Comparison of ENCODE assay signal across 16 mouse cellular contexts in genomic region chr4:140366975-140367680, GRCm38 (mm10).
DNase-seq lines count a peak whose midpoint lies in the region; ATAC-seq lines count a peak whose summit lies in the region.
"Had no signal": no experiment of that assay in that cellular context is flagged by ENCODE, and none has a peak within 500 bp of the region (broad histone marks: within the 10 kb centered on the region; RNA-seq: fewer than 3 reads in every experiment).

No protein-coding gene starts in this region.

- DNase-seq in adrenal gland, adult (ENCODE audit: inconsistent age in 2 of 2, low spot score in 1 of 2): peak; percentile 44 to 73
- no peak for DNase-seq in adrenal gland, adult 18-20 months (ENCODE audit: low spot score in 2 of 2)
- peak; percentile 63 for DNase-seq in hindbrain, embryonic 14.5 days (ENCODE audit: low spot score)
- no peak for DNase-seq in heart, postnatal 36 days
- DNase-seq in thymus, postnatal 4 days: no peak
- no peak for DNase-seq in cerebellum, adult 8-10 months
- DNase-seq: gastrocnemius, adult 2 months; heart, adult 18-20 months; layer of hippocampus, adult 9-11 months; lung, postnatal 10 days; right cerebral cortex, postnatal 14 days had no signal

- H3K4me1 ChIP-seq in midbrain, embryonic 15.5 days: peaks cover 4% of the 10 kb centered on the region; the same call in 1 of the 2 replicates
- peaks cover 12% of the 10 kb centered on the region for H3K4me1 ChIP-seq in midbrain, embryonic 13.5 days (replicated peaks)
- H3K4me1 ChIP-seq in hindbrain, embryonic 14.5 days (replicated peaks; ENCODE audit: control insufficient read depth, insufficient read depth, low read length): 0 out of 2 replicates have a peak, but pooled peaks cover 3% of the 10 kb centered on the region
- H3K4me1 ChIP-seq: liver, embryonic 12.5 days had no signal

- no peak overlapping the region for H3K4me3 ChIP-seq in midbrain, embryonic 15.5 days
- no peak overlapping the region for H3K4me3 ChIP-seq in midbrain, embryonic 13.5 days (replicated peaks)
- no peak overlapping the region for H3K4me3 ChIP-seq in hindbrain, embryonic 14.5 days (replicated peaks; ENCODE audit: low read length)
- H3K4me3 ChIP-seq: gastrocnemius, adult 2 months; liver, embryonic 12.5 days; midbrain, embryonic 12.5 days had no signal

- H3K36me3 ChIP-seq in midbrain, embryonic 15.5 days (replicated peaks): no peaks in the 10 kb centered on the region
- H3K36me3 ChIP-seq in midbrain, embryonic 13.5 days: no peaks in the 10 kb centered on the region
- H3K36me3 ChIP-seq in hindbrain, embryonic 14.5 days (replicated peaks; ENCODE audit: control insufficient read depth, insufficient read depth): no peaks in the 10 kb centered on the region
- H3K36me3 ChIP-seq: liver, embryonic 12.5 days; midbrain, embryonic 12.5 days had no signal

- 0 out of 2 replicates have a peak overlapping the region, but pooled peaks have one; percentile 21 for H3K27ac ChIP-seq in midbrain, embryonic 15.5 days
- no peak overlapping the region for H3K27ac ChIP-seq in midbrain, embryonic 13.5 days
- H3K27ac ChIP-seq in hindbrain, embryonic 14.5 days: no peak overlapping the region
- H3K27ac ChIP-seq: gastrocnemius, adult 2 months; kidney, postnatal 0 days; liver, embryonic 12.5 days; midbrain, embryonic 12.5 days had no signal

- no peak overlapping the region for H3K4me2 ChIP-seq in midbrain, embryonic 15.5 days
- H3K4me2 ChIP-seq in midbrain, embryonic 13.5 days (replicated peaks): no peak overlapping the region
- no peak overlapping the region for H3K4me2 ChIP-seq in hindbrain, embryonic 14.5 days (replicated peaks)
- H3K4me2 ChIP-seq: liver, embryonic 12.5 days; midbrain, embryonic 12.5 days had no signal

- H3K27me3 ChIP-seq in midbrain, embryonic 15.5 days (replicated peaks): 0 out of 2 replicates have a peak, but pooled peaks cover 3% of the 10 kb centered on the region
- 0 out of 2 replicates have a peak, but pooled peaks cover 6% of the 10 kb centered on the region for H3K27me3 ChIP-seq in midbrain, embryonic 13.5 days
- H3K27me3 ChIP-seq in hindbrain, embryonic 14.5 days (ENCODE audit: control insufficient read depth, insufficient read depth, low read length): no peaks in the 10 kb centered on the region
- H3K27me3 ChIP-seq: liver, embryonic 12.5 days had no signal

- H3K9ac ChIP-seq in midbrain, embryonic 15.5 days: no peak overlapping the region
- no peak overlapping the region for H3K9ac ChIP-seq in midbrain, embryonic 13.5 days (replicated peaks)
- no peak overlapping the region for H3K9ac ChIP-seq in hindbrain, embryonic 14.5 days
- H3K9ac ChIP-seq: liver, embryonic 12.5 days; midbrain, embryonic 12.5 days had no signal

- 28% methylated on average over 8 of the region's 8 CpGs for WGBS in midbrain, embryonic 15.5 days
- 37% methylated on average over 8 of the region's 8 CpGs for WGBS in midbrain, embryonic 13.5 days
- WGBS in hindbrain, embryonic 14.5 days: 25% methylated on average over 8 of the region's 8 CpGs

- H3K9me3 ChIP-seq in midbrain, embryonic 15.5 days: no peaks in the 10 kb centered on the region
- no peaks in the 10 kb centered on the region for H3K9me3 ChIP-seq in midbrain, embryonic 13.5 days
- H3K9me3 ChIP-seq in hindbrain, embryonic 14.5 days (ENCODE audit: control insufficient read depth, low read length): no peaks in the 10 kb centered on the region
- H3K9me3 ChIP-seq: liver, embryonic 12.5 days; midbrain, embryonic 12.5 days had no signal

- intact Hi-C loops in heart, postnatal 36 days (cut with DNase I): no loop called here

- no peak for ATAC-seq in midbrain, embryonic 15.5 days (replicated peaks)
- ATAC-seq in midbrain, embryonic 13.5 days: no peak
- peak; percentile 74 for ATAC-seq in hindbrain, embryonic 14.5 days (ENCODE audit: low FRiP score)
- ATAC-seq: liver, embryonic 12.5 days had no signal

Comparison
In these comparisons a context has a peak if more than half of its experiments do, and no peak if none do; other contexts are left out.
1. DNase-seq: peak in adrenal gland, adult (2 of 2) and hindbrain, embryonic 14.5 days (single experiment); none in adrenal gland, adult 18-20 months (0 of 2), heart, postnatal 36 days (0 of 2), thymus, postnatal 4 days (single experiment) and cerebellum, adult 8-10 months (single experiment).